Mouse (Mus musculus): ENCODE measurements around the gene Umodl1.

DNA sequence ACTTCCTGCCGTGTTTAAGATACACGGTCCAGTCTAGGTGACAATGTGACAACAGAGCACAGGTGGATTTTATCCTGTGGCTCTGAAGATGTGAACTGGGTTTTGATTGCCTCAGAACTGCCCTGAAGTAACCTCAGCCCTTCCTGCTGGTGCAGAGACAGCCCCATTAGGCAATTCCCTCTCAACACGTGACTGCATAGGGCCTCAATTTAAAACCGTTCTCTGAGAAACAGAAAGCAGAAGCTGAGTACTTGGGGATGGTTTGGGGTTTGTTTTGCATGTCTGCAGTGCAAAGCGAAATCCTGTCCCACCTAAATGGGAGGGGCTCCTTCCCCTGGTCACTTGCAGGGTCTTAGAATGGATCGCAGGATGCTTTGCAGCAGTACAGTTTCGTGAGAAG lies 85.2 kb downstream of the Umodl1 start:
- TF ChIP-seq CTCF (IDR thresholded peaks at IDR 0.05; ENCODE audit: low read depth, low read length) = no peak
- TF ChIP-seq POLR2A (IDR thresholded peaks at IDR 0.05; ENCODE audit: extremely low read depth, insufficient read depth, low read length) = no peak
